Mouse (Mus musculus) megakaryocyte progenitor cell, adult 5-6 weeks (primary cell): ENCODE data around the gene Ndufs4. TPM values are rescaled to one million over a fixed set of nuclear protein-coding genes. Genes with fewer than 3 reads are reported as not detected.

ENCODE experiments used
- ATAC-seq: replicated peaks from 2 replicates; pipeline ENCODE4 v1.8.0; 2016; ENCODE audit warnings: mild to moderate bottlenecking, moderate TSS enrichment, inconsistent platforms; ENCODE audit not compliant: poor library complexity
- total RNA-seq, 2 experiments: library from RNA; stranded (forward) in 1 of 2; stranded (reverse) in 1 of 2; fragments of 157-497, 149-512 nt in 1 of 2; fragments of 200-1000 nt in 1 of 2; gene quantifications; 2 replicates each; pipeline versions ENCODE4 v1.2.3 to v1.2.4; 2015 to 2017

Ndufs4 gene
- total RNA-seq (2015) = 172 and 185 TPM in 2 replicates
- total RNA-seq (2017) = 143 and 155 TPM in 2 replicates

- ATAC-seq = no peak
Measured at GRCm38 (mm10) chr13:114388211-114388965, at the start of gene Ndufs4. Gene Ndufs4 (minus strand): TSS chr13:114388258.

- ATAC-seq = no peak
Measured at GRCm38 (mm10) chr13:114432491-114432890, 44.4 kb upstream of the Ndufs4 start.

- no peak for ATAC-seq
Measured at GRCm38 (mm10) chr13:114425230-114425629, 37.2 kb upstream of the Ndufs4 start.

- no peak for ATAC-seq
Measured at GRCm38 (mm10) chr13:114420235-114420634, 32.2 kb upstream of the Ndufs4 start.

GRCm38 (mm10) chr13:114419364-114419763 is 31.3 kb upstream of the Ndufs4 start:
- no peak for ATAC-seq

GRCm38 (mm10) chr13:114412326-114412725 is 24.3 kb upstream of the Ndufs4 start:
- no peak for ATAC-seq

- no peak for ATAC-seq
Measured at GRCm38 (mm10) chr13:114406866-114407265, 18.8 kb upstream of the Ndufs4 start.

GRCm38 (mm10) chr13:114406424-114406823 is 18.4 kb upstream of the Ndufs4 start:
- ATAC-seq = no peak

- ATAC-seq = peak; percentile 85
Measured at GRCm38 (mm10) chr13:114405100-114405715, 17.1 kb upstream of the Ndufs4 start.

GRCm38 (mm10) chr13:114398906-114399305 is 10.8 kb upstream of the Ndufs4 start:
- 0 out of 2 replicates have a peak, but pooled peaks have one; percentile 48 for ATAC-seq

GRCm38 (mm10) chr13:114397281-114397680 is 9.2 kb upstream of the Ndufs4 start:
- ATAC-seq = no peak

- ATAC-seq = no peak
Measured at GRCm38 (mm10) chr13:114396863-114397262, 8.8 kb upstream of the Ndufs4 start.

GRCm38 (mm10) chr13:114394784-114395183 is 6.7 kb upstream of the Ndufs4 start:
- no peak for ATAC-seq

GRCm38 (mm10) chr13:114392501-114392900 is 4.4 kb upstream of the Ndufs4 start:
- ATAC-seq = no peak

GRCm38 (mm10) chr13:114387521-114388171 is 412 bp downstream of the Ndufs4 start:
- peak; percentile 98 for ATAC-seq

- peak; percentile 58 for ATAC-seq
Measured at GRCm38 (mm10) chr13:114387074-114387487, 977 bp downstream of the Ndufs4 start.

GRCm38 (mm10) chr13:114376511-114376910 is 11.5 kb downstream of the Ndufs4 start:
- peak; percentile 76 for ATAC-seq

- no peak for ATAC-seq
Measured at GRCm38 (mm10) chr13:114362086-114362485, 26.0 kb downstream of the Ndufs4 start.

- ATAC-seq = no peak
Measured at GRCm38 (mm10) chr13:114351321-114351946, 36.6 kb downstream of the Ndufs4 start.

GRCm38 (mm10) chr13:114344979-114345712 is 42.9 kb downstream of the Ndufs4 start:
- no peak for ATAC-seq
